Mouse (Mus musculus) thymus, adult 2 months (tissue): ENCODE data around the gene Tdrd5.

Source experiments
- CTCF ChIP-seq: fragments of 200-500 bp; IDR thresholded peaks from 2 replicates; pipeline ENCODE4 v1.5.1; 2012; ENCODE audit warnings: mild to moderate bottlenecking, control low read depth, low read length, moderate library complexity, borderline replicate concordance; ENCODE audit not compliant: control insufficient read depth, poor library complexity, insufficient read depth; ENCODE audit errors: extremely low read depth
- POLR2A ChIP-seq: fragments of 200-500 bp; IDR thresholded peaks from 2 replicates; pipeline ENCODE4 v1.6.1; 2012; ENCODE audit warnings: mild to moderate bottlenecking, low read length, control low read depth, moderate library complexity; ENCODE audit not compliant: control insufficient read depth, poor library complexity, insufficient read depth; ENCODE audit errors: extremely low read depth

DNA sequence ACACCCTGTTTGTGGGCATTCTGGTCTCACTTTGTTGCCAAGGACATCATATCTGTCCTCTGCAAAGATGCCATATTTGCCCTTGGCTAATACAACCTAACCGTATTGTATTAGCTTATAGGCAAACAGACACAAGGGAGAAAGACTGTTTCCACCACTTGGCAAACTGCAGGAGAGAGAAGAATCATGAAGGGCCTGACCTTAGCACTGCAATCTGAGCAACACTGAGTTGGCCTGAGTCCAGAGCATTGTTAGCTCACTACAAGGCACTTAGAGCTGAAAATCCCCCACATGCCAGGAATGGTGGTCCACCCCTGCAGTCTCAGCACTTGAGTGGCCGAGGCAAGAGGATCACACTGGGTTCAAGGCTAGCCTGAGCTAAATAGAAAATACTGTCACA is 84.9 kb downstream of the Tdrd5 start:
- TF ChIP-seq CTCF (no peak), POLR2A (no peak)
